Mouse (Mus musculus) spleen, adult 2 months (tissue): ENCODE data around the gene Gclm.

ENCODE experiments used
- CTCF ChIP-seq: fragments of 200-500 bp; IDR thresholded peaks from 2 replicates; pipeline ENCODE4 v1.5.1; 2011; ENCODE audit warnings: mild to moderate bottlenecking, inconsistent platforms; ENCODE audit not compliant: insufficient read depth, insufficient read length, insufficient replicate concordance; ENCODE audit errors: extremely low read depth
- POLR2A ChIP-seq: fragments of 200-500 bp; IDR thresholded peaks from 2 replicates; pipeline ENCODE4 v1.6.1; 2011; ENCODE audit warnings: low read depth, low read length, inconsistent platforms

GRCm38 (mm10) chr3:122313936-122314335 is 68.6 kb downstream of the Gclm start:
- TF ChIP-seq CTCF (no peak), POLR2A (no peak)
